Mouse (Mus musculus) kidney, postnatal 36 days (tissue): ENCODE measurements at regions not wholly inside any gene's neighbourhood (a gene's known extent, or its start where the extent isn't known, plus 50 kb on each side); places are given as distances from the start of the nearest gene placed in this dataset.
"Not testable (repeated sequence)": the region's sequence is repeated elsewhere in the genome, so short reads cannot be mapped to it uniquely, and the experiment has no call there.

Experiments
- DNase-seq, 2 experiments: peaks; one replicate each; pipeline ENCODE4 v3.0.0; 2021 to 2022; ENCODE audit warnings: mixed read lengths in 2 of 2

DNA sequence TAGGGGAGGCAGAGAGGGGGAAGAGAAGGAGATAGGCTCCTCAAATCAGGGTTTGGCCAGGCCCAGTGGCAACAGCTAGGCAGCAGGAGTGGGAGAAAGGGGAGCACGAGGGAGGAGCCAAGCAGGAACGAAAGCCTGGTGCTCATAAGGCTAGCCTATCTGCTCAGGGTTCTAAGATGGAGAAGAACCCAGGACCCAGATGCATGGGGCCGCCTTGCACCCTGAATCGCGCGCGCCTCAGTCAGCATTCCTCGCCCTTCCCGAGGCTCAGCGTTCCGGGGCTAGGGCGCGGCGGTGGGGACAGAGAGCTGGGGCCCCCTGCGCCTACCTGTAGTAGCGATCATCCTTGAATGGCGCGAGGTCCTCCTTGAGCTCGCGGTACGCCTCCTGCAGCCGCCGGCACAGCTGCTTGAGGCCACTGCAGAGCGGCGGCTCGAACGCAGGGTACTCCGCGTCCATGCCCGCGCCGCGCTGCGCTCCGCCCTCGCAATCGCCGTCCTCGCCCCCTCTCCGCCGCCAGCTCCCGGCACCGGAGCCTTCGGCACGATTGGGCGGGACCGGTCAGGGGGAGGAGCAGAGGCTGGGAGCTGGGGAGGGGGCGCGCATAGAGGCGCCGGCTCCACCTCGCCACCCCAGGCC lies 60.1 kb downstream of the Dynlt1b start:
- not testable (repeated sequence) for DNase-seq

DNA sequence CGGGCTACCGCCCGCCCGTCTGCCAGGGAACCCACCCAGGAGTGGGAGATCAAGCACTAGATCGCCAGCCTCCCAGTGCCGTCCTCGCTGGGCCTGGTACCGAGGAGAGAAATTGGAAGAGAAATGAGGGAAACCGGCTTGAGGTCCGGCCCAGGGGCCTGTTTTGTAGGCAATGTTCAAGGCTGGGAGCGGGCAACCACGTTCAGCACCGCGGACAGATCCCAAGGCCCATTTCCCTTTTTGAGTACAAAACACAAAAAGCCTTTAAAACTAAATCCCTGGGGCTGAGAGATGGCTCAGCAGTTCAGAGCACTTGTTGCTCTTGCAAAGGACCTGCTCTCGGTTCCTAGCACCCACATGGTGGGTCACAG lies 60.6 kb downstream of the Dynlt1b start:
- DNase-seq: not testable (repeated sequence)

DNA sequence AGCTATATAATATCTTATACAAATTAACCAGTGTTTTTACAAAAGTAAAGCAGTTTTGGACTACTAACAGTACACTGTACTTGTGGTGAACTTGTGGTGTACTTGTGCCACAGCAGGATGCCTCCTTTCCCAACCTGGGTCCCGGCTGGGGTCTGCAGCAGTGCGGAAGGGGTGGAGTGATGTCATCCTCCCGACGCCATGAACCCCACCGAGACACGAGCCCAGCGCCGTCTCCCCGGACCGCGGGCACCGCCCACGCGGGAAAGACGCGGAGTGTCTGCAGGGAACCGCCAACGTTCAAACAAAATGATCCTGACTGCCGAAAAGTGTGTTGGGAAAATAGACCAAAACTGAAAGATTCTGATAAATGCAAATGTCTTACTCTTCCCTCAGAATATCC lies 62.6 kb downstream of the Dynlt1b start:
- DNase-seq: peak in 1 of 2 experiments; percentile 50

DNA sequence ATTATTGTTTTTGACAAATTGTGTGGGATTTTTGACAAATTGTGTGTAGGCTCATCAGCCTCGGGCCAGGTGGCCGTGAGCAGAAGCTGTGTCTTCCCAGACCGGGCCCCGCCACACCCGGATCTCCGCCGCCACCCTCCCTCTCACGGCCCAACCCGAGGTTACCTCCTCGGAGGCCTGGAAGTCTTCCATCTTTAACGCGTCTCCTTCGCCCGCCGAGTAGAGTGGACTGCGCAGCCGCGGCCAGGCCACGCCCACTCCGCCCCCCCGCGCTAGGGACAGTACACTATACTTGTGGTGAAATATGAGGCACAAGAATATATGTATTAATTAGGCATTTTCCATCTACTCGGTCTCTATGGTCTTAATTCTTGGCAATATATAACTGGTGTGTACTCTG lies 63.0 kb downstream of the Dynlt1b start:
- DNase-seq: peak; percentile 57 to 74

DNA sequence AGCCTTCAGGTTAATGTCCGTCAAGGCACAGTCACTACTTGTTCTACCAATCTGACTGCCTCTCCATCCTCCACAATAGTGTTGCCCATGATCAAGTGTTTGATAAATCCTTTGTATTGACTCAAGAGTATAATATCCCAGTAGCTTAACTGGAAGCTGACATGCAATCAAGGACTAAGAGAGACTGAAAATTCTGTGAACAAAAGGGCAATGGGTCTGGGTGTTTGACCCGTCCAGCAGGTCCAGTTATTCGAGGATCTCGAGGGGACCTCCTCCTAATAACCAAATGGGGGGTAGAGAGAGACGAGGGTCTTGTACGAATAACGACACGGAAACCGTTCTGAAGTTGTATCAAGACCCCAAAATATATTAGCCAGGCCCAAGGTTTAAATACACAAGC lies 66.6 kb downstream of the Dynlt1b start:
- DNase-seq: not testable (repeated sequence)

DNA sequence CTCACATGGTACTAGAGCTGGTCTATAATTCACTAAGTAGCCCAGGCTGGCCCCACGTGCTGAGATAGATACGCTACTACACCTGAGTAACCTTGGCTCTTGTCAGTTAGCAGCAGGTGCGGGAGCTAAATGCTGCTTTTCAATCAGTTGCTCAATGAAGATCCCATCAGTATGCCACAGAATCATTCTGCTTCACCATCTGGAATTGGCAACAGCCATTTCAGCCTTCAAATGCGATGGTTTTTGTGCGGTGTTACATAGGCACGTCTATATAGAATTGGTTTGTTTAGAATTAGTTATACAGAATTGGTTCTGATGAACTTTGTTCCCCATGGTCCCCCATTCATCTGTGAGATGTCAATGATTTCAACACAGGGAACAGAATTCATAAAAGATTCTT lies 72.8 kb downstream of the Dynlt1b start:
- not testable (repeated sequence) for DNase-seq

DNA sequence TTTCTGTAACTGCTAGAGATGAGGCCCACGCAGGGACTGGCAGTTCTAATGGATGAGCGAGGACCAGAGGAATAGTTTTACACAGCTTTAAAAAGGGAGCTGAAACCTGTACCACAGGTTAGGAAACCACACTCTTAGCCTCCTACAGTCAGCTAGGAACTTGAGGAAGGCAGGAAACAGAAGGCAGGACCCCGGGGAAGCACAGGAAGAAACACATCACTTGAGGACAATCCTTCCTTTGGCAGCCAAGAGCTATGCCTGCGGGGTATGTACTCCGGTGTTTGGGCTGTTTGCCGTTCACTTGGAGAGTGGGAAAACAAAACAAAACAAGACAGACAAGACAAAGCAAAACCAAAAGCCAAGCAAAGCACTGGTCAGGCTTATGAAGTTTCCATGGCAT lies 76.0 kb downstream of the Dynlt1b start:
- DNase-seq: not testable (repeated sequence)

DNA sequence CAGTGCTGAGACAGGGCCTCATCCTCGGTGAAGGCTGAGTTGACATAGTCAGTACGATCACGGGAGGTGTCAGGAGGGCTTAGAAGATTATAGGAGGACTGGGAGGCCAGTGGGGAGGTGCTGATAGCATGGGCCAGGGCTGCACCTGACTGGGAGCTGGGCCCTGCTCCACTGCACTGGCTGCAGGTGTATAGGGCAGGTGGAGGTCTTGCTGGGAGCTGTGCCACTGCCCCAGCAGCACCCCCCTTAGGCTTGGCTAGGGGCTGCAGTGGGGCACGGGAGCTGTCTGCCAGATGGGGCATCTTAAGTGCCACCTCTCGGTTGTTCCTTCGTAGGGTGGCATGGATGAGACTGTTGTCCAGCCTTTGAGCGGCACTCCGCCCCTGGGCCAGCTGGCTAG lies 85.2 kb downstream of the Dynlt1b start:
- DNase-seq: not testable (repeated sequence)

DNA sequence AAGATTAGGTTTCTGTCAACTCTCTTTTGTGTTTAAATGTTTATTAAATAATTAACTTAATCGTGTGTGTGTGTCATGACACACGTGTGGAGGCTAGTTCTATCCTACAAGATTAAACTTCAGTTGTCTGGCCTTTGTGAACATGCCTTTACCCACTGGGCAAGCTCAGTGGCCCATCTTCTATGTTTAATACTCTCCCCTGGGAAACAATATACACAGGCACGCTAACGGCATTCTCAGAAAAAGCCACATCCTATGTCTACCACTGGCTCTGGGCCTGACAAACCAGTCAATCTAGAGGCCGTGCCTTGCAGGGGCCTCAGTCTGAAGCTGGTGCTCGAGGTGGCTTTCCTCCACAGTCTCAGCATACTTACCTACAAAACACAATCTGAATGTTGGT lies 82.4 kb upstream of the Dynlt1c start:
- not testable (repeated sequence) for DNase-seq

DNA sequence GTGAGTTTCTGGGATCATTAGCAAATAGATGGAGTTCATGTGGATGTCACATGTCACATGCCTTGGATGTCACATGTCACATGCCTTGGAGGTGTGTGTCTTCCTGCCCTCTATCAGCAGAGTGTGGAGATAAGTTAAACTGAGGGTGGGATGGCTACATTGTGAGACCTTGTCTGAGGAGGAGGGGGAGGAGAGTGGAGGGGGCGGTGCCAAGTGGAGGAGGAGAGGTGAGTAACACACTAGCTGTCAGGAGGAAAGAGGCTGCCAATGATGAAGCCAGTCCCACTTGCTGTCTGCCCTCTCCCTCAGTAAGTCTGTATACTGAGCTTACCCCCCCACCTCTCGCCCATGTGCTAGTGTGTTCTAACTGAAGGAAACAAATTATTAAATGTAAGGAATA lies 81.5 kb upstream of the Dynlt1c start:
- DNase-seq: not testable (repeated sequence)

DNA sequence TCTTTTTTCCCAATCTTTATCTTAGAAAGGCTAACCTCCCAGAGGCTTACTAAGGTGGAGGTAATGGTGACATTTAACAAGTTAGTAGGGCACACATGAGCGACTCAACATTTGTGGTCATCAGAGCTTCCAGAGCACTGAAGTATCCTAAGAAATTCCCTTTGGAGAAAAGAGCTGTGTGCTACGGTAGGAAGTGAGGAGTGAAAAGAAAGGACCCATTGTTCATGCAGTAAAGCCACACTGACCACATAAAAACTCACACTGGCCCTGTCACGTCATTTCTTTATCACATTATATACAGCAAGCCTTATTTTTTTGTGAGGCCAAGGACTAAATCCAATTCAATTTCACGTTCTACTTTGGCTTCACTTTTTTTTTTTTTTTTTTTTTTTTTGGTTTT lies 80.7 kb upstream of the Dynlt1c start:
- DNase-seq: not testable (repeated sequence)

DNA sequence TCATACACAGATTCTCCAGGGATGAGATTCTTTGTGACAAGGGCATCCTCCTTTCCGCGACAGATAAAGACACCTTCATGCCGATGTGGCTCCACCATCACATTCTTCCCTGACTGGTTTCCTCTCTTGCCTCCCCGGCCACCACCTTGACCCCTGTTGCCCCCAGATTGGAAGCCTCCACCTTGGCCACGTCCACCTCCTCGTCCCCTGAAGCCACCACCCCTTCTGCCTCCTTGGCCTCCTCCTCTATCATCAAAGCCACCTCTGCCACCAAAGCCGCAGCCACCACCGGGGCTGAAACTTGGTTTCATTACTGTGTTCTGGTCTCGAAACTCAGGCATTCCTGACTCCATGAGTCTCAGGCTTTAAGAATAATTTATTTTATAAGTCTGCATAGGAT lies 79.3 kb upstream of the Dynlt1c start:
- DNase-seq: not testable (repeated sequence)

DNA sequence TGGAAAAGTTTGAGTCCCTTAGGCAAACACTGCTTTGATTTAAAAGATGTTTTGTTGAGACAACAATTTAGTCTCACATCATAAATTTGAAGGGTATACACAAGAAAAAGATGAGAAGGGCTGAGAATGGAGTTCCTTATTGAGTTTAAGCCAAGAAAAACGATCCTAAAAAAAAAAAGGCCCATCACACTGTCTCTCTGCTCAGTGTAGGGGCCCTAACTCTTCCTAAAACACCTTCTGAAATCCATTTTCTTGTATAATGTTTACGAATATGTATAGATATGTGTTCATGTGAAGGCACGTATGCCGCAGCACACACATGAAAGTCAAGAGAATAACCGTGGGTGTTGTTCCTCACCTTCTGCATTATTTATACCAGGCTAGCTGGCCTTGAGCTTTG lies 62.7 kb upstream of the Dynlt1c start:
- not testable (repeated sequence) for DNase-seq

DNA sequence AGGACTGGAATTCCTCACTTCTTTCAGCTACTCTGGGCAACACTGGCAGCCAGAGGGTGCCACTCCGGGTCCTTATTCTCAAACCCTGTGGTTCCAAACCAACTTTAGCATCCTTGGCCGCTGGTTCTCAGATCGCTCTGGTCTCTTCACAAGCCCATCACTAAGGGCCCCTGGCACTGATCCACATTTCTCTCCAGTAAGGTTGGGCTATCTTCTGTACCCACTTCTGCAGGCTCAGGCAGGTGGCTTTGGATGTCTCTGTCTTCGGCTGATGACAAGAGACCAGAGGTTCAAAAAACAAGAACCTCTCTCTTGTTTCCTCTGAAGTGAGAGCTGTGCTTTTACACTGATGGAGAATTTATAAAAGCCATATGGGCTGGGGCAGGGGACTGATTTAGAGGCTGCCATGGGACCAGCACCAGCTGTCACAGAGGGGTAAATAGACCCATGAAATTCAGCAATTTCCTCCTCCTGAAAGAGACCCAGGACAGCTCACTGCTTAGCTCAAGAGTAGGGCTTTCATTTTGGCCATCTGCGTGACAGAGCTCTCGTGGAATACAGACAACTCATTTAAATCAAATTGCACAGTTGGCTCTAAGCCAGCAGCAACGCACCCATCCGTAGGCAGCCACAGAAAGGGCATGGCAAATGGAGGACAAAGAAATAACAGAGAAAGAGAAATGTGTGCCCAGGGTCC lies 54.3 kb upstream of the Dynlt1c start:
- not testable (repeated sequence) for DNase-seq

DNA sequence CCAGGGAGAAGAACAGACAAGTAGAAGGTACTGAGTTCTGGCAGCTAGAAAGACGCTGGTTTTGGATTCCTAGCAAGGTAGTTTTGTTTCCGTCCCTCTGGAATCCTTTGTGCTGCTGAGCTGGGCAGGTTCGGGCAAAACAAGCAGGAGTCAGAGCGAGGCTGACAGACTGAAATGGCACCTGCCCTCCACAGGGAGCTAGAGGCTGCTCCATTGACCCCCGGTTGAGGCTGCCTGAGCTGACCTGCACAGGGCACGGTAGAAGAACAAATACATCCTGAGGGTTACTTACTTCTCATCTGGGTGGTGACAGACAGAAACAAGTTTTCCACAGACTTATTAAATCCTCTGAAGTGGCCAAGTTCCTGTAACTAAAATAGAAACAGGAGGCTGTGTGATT lies 53.5 kb upstream of the Dynlt1c start:
- DNase-seq: not testable (repeated sequence)
